Mouse (Mus musculus) midbrain, postnatal 0 days (tissue): Measurements from ENCODE around the gene Kcnq1. TPM values are rescaled to one million over a fixed set of nuclear protein-coding genes. Genes with fewer than 3 reads are reported as not detected.

ENCODE experiments used
- ATAC-seq: fragments of 200-750 bp; cut with Nextera tagmentation; 2 replicates; pipeline ENCODE4 v1.8.0; 2017; ENCODE audit warnings: moderate number of reproducible peaks, mild to moderate bottlenecking, moderate TSS enrichment, moderate library complexity; ENCODE audit not compliant: low FRiP score
- DNase-seq: peaks from one replicate; pipeline ENCODE4 v3.0.0-alpha.2; 2015; ENCODE audit warnings: low spot score
- H3K27ac ChIP-seq: fragments of 300-500 bp; sonication (generic); 2 replicates; pipeline ENCODE4 v1.5.1; 2014; ENCODE audit warnings: low read depth, mild to moderate bottlenecking, low read length, mixed read lengths
- H3K27me3 ChIP-seq: fragments of 300-500 bp; sonication (generic); 2 replicates; pipeline ENCODE4 v1.6.1; 2014; ENCODE audit warnings: low read length, control low read depth, mixed read lengths; ENCODE audit not compliant: insufficient read depth
- H3K36me3 ChIP-seq: fragments of 300-500 bp; sonication (generic); 2 replicates; pipeline ENCODE4 v1.6.1; 2014; ENCODE audit warnings: low read length, control low read depth, mixed read lengths; ENCODE audit not compliant: insufficient read depth
- H3K4me1 ChIP-seq: fragments of 300-500 bp; sonication (generic); 2 replicates; pipeline ENCODE4 v1.6.1; 2014; ENCODE audit warnings: mild to moderate bottlenecking, control low read depth, antibody characterized with exemption, low read length, mixed read lengths; ENCODE audit not compliant: insufficient read depth
- H3K4me2 ChIP-seq: fragments of 300-500 bp; sonication (generic); 2 replicates; pipeline ENCODE4 v1.6.1; 2014; ENCODE audit warnings: low read depth, mild to moderate bottlenecking, low read length, mixed read lengths; ENCODE audit not compliant: poor library complexity, severe bottlenecking
- H3K4me3 ChIP-seq: fragments of 300-500 bp; sonication (generic); 2 replicates; pipeline ENCODE4 v1.5.1; 2014; ENCODE audit warnings: low read depth, mild to moderate bottlenecking, low read length, moderate library complexity
- H3K9ac ChIP-seq: fragments of 300-500 bp; sonication (generic); replicated peaks from 2 replicates; pipeline ENCODE4 v1.6.1; 2014; ENCODE audit warnings: mild to moderate bottlenecking, low read length, moderate library complexity, mixed read lengths; ENCODE audit not compliant: poor library complexity, severe bottlenecking
- H3K9me3 ChIP-seq: fragments of 300-500 bp; sonication (generic); 2 replicates; pipeline ENCODE4 v1.6.1; 2016; ENCODE audit warnings: low read length, control low read depth
- CTCF ChIP-seq: IDR thresholded peaks from 2 replicates; pipeline ENCODE4 v1.5.1; 2016; ENCODE audit warnings: antibody characterized with exemption, mild to moderate bottlenecking
- WGBS: fragments of 180-500 bp; shearing (Covaris S2); extraction: QIAGEN DNeasy Blood & Tissue Kit; methylation state at CpG from one replicate; pipeline ENCODE4 v1.1.7; 2014; 5-methylcytosine and 5-hydroxymethylcytosine counted together
- polyA plus RNA-seq: library from polyadenylated mRNA; unstranded; fragments of >200 nt; fragmentation: Nextera tagmentation; extraction: Ambion mirVana; gene quantifications from 2 replicates; pipeline ENCODE4 v1.2.1, GENCODE M21; 2015
- total RNA-seq: library from RNA; depleted of rRNA; stranded (reverse); fragments of >200 nt; gene quantifications from 2 replicates; pipeline ENCODE4 v1.2.3, GENCODE M21; 2014

The Kcnq1 gene
- total and polyA plus RNA-seq, 2 experiments from 2014 or later, result 0.44 to 1.2 TPM

DNA sequence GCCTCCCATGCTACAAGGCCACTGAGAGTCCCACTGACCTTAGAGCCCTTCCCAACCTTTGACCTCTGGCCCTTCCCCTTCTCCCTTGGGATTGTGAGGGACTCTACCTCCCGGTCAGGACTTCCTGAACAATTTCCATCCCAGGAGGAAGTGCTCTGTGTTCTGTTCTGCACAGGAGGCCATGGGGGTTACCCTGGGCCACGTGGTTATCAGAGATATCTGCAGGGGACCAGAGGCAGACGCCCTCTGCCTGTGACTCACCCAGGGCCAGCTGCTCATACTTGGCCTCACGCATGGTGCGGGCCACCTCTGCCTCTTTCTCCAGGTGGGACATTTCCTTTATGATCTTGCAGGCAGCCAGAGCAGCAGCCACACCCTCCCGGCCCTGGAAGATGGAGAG is 24.1 kb upstream of the Kcnq1 start:
- no peak for DNase-seq
- H3K9ac ChIP-seq, result no peak overlapping the region
- H3K27ac ChIP-seq, result no peak overlapping the region
- H3K4me3 ChIP-seq, result no peak overlapping the region
- no peaks in the 10 kb centered on the region for H3K9me3 ChIP-seq
- no peaks in the 10 kb centered on the region for H3K4me1 ChIP-seq
- no peaks in the 10 kb centered on the region for H3K27me3 ChIP-seq
- ATAC-seq, result no peak
- 81% methylated on average over 6 of the region's 6 CpGs for WGBS
- no peak overlapping the region for H3K4me2 ChIP-seq
- H3K36me3 ChIP-seq, result no peaks in the 10 kb centered on the region
- no peak for TF ChIP-seq CTCF

DNA sequence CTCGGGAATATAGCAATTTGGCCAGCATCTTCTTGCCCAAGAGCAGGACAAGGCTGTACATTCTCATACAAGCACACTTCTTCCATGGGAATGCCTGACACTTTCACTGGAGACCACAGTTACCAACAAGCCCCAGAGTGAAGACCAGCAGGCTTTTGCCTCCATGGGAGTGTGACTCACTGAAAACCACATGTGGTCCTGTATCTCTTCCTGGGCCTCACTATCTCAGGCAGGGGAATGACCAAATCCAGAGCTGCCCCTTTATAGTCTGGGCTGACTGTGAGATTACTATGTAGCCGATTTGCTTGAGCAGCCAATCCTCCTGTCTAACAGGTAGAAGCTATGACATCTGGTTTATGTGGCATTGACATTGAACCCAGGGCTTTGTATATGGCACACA is 22.5 kb upstream of the Kcnq1 start:
- no peaks in the 10 kb centered on the region for H3K27me3 ChIP-seq
- WGBS, result 86% methylated on average over 2 of the region's 2 CpGs
- H3K9me3 ChIP-seq, result no peaks in the 10 kb centered on the region
- H3K27ac ChIP-seq, result no peak overlapping the region
- ATAC-seq, result no peak
- no peak overlapping the region for H3K4me2 ChIP-seq
- no peak overlapping the region for H3K4me3 ChIP-seq
- H3K9ac ChIP-seq, result no peak overlapping the region
- H3K4me1 ChIP-seq, result no peaks in the 10 kb centered on the region
- no peaks in the 10 kb centered on the region for H3K36me3 ChIP-seq
- no peak for TF ChIP-seq CTCF
- DNase-seq, result no peak

DNA sequence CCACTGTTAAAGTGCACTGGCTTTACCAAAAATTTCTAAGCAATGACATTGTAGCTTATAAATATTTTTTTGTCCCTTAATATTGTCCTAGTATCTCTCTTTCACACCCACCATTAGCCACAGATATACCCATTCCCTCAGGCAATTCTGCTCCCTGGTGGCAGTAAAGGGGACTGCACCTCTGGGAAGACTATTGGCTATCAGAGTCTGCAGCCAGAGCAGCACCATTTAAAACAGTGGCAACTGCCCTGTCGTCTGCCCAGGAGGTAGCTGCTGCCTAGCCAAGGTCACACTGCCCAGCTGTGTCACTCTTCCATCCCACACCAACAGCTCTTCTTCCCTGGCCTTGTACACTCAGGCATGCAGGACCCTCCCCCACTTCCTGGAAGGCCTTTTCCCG is 19.8 kb upstream of the Kcnq1 start:
- no peaks in the 10 kb centered on the region for H3K27me3 ChIP-seq
- H3K4me1 ChIP-seq, result no peaks in the 10 kb centered on the region
- TF ChIP-seq CTCF, result peak; percentile 77
- peak; percentile 37 for DNase-seq
- no peak overlapping the region for H3K4me3 ChIP-seq
- no peak overlapping the region for H3K9ac ChIP-seq
- no peak overlapping the region for H3K4me2 ChIP-seq
- H3K9me3 ChIP-seq, result no peaks in the 10 kb centered on the region
- no peaks in the 10 kb centered on the region for H3K36me3 ChIP-seq
- WGBS, result 51% methylated on average over 2 of the region's 2 CpGs
- ATAC-seq, result no peak
- H3K27ac ChIP-seq, result no peak overlapping the region

DNA sequence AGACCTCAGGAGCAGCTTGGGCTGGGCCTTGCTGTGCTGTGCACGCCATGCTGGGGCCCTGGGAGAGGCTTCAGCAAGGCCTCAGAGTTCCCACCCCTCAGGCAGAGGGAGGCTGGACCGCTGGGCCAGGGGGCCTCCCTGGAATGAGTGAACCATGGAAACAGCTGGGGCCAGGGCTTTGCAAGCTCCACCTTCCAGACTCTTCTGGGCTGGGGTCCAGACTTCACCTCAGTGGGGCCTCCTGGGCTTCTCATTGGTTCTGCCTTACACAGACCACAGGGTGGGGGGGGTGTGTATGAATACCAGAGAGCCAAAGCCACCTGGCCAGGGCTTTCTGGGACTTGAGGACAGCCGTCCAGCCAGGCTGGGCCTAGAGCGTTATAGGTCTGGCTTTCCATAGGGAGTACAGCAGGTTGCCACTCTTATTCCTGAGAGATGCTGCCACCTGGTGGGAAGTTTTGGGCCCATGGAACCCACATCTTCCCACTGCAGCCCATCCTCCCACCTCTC is 19.0 kb upstream of the Kcnq1 start:
- ATAC-seq (peak; percentile 42; the same call in 1 of the 2 replicates), DNase-seq (peak; percentile 27)
- Histone ChIP-seq H3K27me3 (no peaks in the 10 kb centered on the region), H3K9me3 (no peaks in the 10 kb centered on the region), H3K27ac (no peak overlapping the region), H3K4me2 (no peak overlapping the region), H3K9ac (no peak overlapping the region), H3K4me3 (no peak overlapping the region), H3K4me1 (no peaks in the 10 kb centered on the region), H3K36me3 (no peaks in the 10 kb centered on the region)
- whole genome bisulfite sequencing, result 40% methylated on average over 4 of the region's 4 CpGs
- TF ChIP-seq CTCF, result peak; percentile 61

DNA sequence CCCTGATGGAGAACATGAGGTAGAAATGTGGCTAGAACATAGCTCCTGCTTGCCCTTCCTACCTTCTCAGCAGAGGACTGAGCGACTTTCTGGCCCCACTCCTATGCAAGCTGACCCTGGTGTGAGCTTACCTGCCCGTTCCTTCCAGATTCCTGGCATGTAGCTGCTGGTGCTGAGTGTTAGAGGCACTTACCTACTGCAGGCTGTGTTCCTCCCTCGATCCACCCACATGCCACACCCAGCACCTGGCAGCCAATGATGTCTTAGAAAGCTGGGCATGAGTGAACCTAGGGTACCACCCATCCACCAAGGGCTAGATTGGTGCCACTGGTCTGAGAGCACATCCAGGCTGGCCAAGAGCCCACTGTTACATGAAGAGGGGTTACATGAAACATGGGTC is 12.3 kb upstream of the Kcnq1 start:
- no peak overlapping the region for H3K4me2 ChIP-seq
- no peaks in the 10 kb centered on the region for H3K9me3 ChIP-seq
- H3K9ac ChIP-seq, result no peak overlapping the region
- H3K4me1 ChIP-seq, result no peaks in the 10 kb centered on the region
- H3K36me3 ChIP-seq, result no peaks in the 10 kb centered on the region
- no peak for TF ChIP-seq CTCF
- WGBS, result 66% methylated on average over 3 of the region's 3 CpGs
- no peak for ATAC-seq
- H3K27me3 ChIP-seq, result no peaks in the 10 kb centered on the region
- no peak overlapping the region for H3K4me3 ChIP-seq
- DNase-seq, result no peak
- H3K27ac ChIP-seq, result no peak overlapping the region

DNA sequence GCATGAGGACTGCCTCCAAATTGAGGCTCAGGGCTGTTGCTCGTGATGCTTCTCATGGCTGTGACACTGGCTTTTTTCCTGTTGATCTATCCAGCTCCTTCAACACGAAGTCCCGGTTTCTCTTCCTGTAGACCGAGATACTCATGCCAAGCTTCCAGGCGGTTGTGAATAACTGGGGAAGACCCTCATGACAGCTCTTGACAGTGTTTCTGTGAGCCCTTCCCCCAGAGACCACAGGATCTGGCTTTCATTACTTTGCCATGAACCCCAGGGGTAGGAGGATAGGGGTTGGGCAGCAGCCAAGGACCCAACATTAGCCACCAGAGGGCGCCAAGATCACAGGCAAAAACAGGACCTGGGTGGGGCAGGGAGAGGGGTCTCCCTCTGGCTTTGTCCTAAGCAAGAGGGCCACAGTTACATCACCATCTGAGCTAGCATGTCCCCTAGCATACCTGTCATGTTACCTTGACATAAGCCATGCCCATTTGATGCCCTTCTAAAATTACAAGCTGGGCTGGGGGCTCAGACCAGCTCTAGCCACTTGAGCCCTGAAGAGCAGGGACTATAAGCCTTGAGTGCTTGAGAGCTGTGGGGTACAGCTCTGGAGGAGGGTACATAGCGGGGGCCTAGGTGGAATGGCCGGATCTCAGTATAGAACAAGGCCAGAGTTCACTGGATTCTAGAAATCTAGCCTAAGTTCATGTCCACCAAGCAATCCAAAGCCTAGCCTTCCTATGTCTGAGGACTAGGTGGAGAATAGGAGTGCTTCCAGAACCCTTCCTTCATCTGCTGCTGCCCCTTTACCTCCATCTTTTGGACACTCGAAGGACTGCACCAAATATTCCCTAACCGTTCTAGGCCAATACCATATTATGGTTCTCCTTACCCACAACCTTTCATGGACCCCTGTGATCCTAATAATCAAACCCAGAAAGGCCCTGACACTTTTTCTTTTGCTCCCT is 11.3 kb upstream of the Kcnq1 start, which contains the start of gene Trpm5:
TSS of gene Trpm5 (minus strand) at position 51 of the 962 bp plus-strand sequence.
- peak; percentile 74 for TF ChIP-seq CTCF
- ATAC-seq (no peak; the same call in 1 of the 2 replicates), DNase-seq (peak; percentile 40)
- no peaks in the 10 kb centered on the region for H3K36me3 ChIP-seq
- no peaks in the 10 kb centered on the region for H3K9me3 ChIP-seq
- no peaks in the 10 kb centered on the region for H3K27me3 ChIP-seq
- no peak within 1 kb of the TSS for H3K4me3 ChIP-seq
- H3K9ac ChIP-seq, result no peak within 1 kb of the TSS
- 48% methylated on average over 10 of the region's 10 CpGs for WGBS
- no peaks in the 10 kb centered on the region for H3K4me1 ChIP-seq
- H3K27ac ChIP-seq, result no peak within 1 kb of the TSS
- H3K4me2 ChIP-seq, result no peak within 1 kb of the TSS
